Mouse (Mus musculus) stomach, embryonic 16.5 days (tissue): ENCODE data around the gene Slco2a1. TPM values are rescaled to one million over a fixed set of nuclear protein-coding genes. Genes with fewer than 3 reads are reported as not detected.
A peak's percentile ranks its signal among the peaks of the same experiment; 100 is the strongest.

Source experiments
- ATAC-seq: fragments of 200-750 bp; cut with Nextera tagmentation; 2 replicates; pipeline ENCODE4 v1.8.0; 2017; ENCODE audit warnings: moderate number of reproducible peaks, moderate TSS enrichment; ENCODE audit not compliant: insufficient read depth, low FRiP score
- H3K27ac ChIP-seq: fragments of 300-500 bp; sonication (generic); 2 replicates; pipeline ENCODE4 v1.5.1; 2014; ENCODE audit warnings: low read length
- H3K27me3 ChIP-seq: fragments of 300-500 bp; sonication (generic); 2 replicates; pipeline ENCODE4 v1.6.1; 2014; ENCODE audit warnings: low read length, control low read depth, mixed read lengths; ENCODE audit not compliant: control insufficient read depth, insufficient read depth
- H3K36me3 ChIP-seq: fragments of 300-500 bp; sonication (generic); 2 replicates; pipeline ENCODE4 v1.6.1; 2014; ENCODE audit warnings: low read length; ENCODE audit not compliant: control insufficient read depth, insufficient read depth
- H3K4me1 ChIP-seq: fragments of 300-500 bp; sonication (generic); 2 replicates; pipeline ENCODE4 v1.6.1; 2014; ENCODE audit warnings: low read length, control low read depth, mixed read lengths; ENCODE audit not compliant: control insufficient read depth, insufficient read depth
- H3K4me2 ChIP-seq: fragments of 300-500 bp; sonication (generic); 2 replicates; pipeline ENCODE4 v1.6.1; 2014; ENCODE audit warnings: low read depth, low read length, mixed read lengths
- H3K4me3 ChIP-seq: fragments of 300-500 bp; sonication (generic); replicated peaks from 2 replicates; pipeline ENCODE4 v1.5.1; 2014; ENCODE audit warnings: mild to moderate bottlenecking, low read length
- H3K9ac ChIP-seq: fragments of 300-500 bp; sonication (generic); 2 replicates; pipeline ENCODE4 v1.6.1; 2014; ENCODE audit warnings: low read length
- H3K9me3 ChIP-seq: fragments of 300-500 bp; sonication (generic); replicated peaks from 2 replicates; pipeline ENCODE4 v1.6.1; 2016; ENCODE audit warnings: low read length, control low read depth; ENCODE audit not compliant: control insufficient read depth
- WGBS: fragments of 180-500 bp; shearing (Covaris S2); extraction: QIAGEN DNeasy Blood & Tissue Kit; methylation state at CpG from one replicate; pipeline ENCODE4 v1.1.7; 2014; 5-methylcytosine and 5-hydroxymethylcytosine counted together
- polyA plus RNA-seq: library from polyadenylated mRNA; unstranded; fragments of >200 nt; fragmentation: Nextera tagmentation; extraction: Ambion mirVana; gene quantifications from 2 replicates; pipeline ENCODE4 v1.2.1, GENCODE M21; 2015

Slco2a1 gene
- polyA plus RNA-seq, 1 experiment from 2014 or later = 11.8 TPM

DNA sequence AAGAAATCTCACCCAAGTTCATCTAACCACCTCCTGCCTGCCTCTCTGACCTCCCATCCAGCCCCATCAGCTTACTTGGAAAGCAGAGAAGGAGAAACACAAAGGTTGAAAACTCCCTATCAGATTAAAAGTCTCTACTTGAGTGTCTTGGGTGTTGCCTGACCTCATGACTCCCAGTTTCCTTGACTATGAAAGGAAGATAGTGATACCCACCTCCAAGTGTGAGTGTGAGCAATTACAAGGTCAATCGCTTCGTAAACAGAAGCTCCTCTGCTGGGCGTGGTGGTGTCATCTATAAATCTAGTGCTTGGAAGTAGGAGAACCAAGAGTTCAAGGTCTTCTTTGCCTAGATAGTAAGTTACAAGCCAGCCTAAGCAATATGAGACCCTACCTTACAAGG lies 91.7 kb downstream of the Slco2a1 start:
- Histone ChIP-seq H3K4me1 (no peaks in the 10 kb centered on the region), H3K9me3 (no peaks in the 10 kb centered on the region), H3K4me3 (no peak overlapping the region), H3K4me2 (no peak overlapping the region), H3K36me3 (no peaks in the 10 kb centered on the region), H3K27ac (no peak overlapping the region), H3K27me3 (no peaks in the 10 kb centered on the region), H3K9ac (no peak overlapping the region)
- ATAC-seq = no peak
- 79% methylated on average over 3 of the region's 3 CpGs for WGBS

- ATAC-seq = no peak
- Histone ChIP-seq H3K9me3 (no peaks in the 10 kb centered on the region), H3K36me3 (no peaks in the 10 kb centered on the region), H3K4me2 (no peak overlapping the region), H3K9ac (no peak overlapping the region), H3K4me3 (no peak overlapping the region), H3K27ac (no peak overlapping the region), H3K27me3 (no peaks in the 10 kb centered on the region), H3K4me1 (no peaks in the 10 kb centered on the region)
- 69% methylated on average over 8 of the region's 8 CpGs for WGBS
These were observed 93.9 kb downstream of the Slco2a1 start for GRCm38 (mm10) chr9:103082246-103082975.

GRCm38 (mm10) chr9:103083405-103083804 lies 94.9 kb downstream of the Slco2a1 start:
- no peak overlapping the region for H3K4me3 ChIP-seq
- no peak overlapping the region for H3K9ac ChIP-seq
- ATAC-seq = no peak
- H3K9me3 ChIP-seq = no peaks in the 10 kb centered on the region
- H3K4me2 ChIP-seq = no peak overlapping the region
- whole genome bisulfite sequencing = 75% methylated on average over 3 of the region's 3 CpGs
- H3K27me3 ChIP-seq = no peaks in the 10 kb centered on the region
- H3K27ac ChIP-seq = no peak overlapping the region
- no peaks in the 10 kb centered on the region for H3K36me3 ChIP-seq
- H3K4me1 ChIP-seq = no peaks in the 10 kb centered on the region

DNA sequence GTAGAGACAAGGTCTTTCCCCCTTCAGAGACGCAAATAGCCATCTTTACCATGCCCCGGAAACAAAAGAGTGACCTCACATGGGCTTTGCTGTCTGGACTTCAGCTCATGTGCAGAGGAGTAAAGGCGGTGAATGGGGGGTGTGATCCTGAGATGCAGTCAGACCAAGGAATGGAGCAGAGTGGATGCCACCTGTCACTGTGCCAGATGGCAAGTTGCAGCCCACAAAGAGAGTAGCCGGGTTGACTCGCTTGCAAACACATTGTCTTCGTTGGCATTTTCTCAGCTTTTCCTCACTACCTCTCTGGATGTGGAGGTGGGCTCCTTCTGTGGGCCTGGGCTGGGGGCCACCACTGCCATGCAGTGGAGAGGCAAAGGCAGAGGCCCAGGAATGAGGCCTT lies 98.2 kb downstream of the Slco2a1 start:
- no peaks in the 10 kb centered on the region for H3K36me3 ChIP-seq
- WGBS = 85% methylated on average over 6 of the region's 6 CpGs

DNA sequence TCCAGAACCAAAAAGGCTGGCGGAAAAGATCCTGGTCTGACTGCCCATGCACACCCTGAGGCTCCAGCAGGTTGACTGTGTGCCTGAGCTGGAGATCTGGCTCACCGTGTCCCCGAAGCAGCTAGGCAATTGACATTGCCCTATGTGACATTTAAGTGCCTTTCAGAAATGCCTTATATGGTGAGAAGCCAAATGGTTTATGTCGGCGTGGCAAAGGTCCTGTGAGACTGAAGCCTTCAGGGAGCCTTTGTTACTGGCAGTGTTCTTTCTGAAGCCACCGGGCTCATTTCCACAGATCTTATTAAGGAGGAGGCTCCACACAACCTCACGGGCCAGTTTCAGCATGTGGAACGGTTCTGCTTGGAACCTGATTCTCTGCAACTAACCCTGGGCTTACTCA lies 98.8 kb downstream of the Slco2a1 start:
- WGBS = 52% methylated on average over 8 of the region's 8 CpGs
- no peak overlapping the region for H3K9ac ChIP-seq
- ATAC-seq = no peak
- no peak overlapping the region for H3K4me2 ChIP-seq
- peaks cover 19% of the 10 kb centered on the region for H3K4me1 ChIP-seq
- H3K9me3 ChIP-seq = no peaks in the 10 kb centered on the region
- no peak overlapping the region for H3K27ac ChIP-seq
- no peaks in the 10 kb centered on the region for H3K27me3 ChIP-seq
- no peak overlapping the region for H3K4me3 ChIP-seq
- no peaks in the 10 kb centered on the region for H3K36me3 ChIP-seq

More for the DNA sequence above, 98.2 kb downstream of the Slco2a1 start:
- Histone ChIP-seq H3K9me3 (no peaks in the 10 kb centered on the region), H3K4me3 (no peak overlapping the region), H3K4me1 (peaks cover 14% of the 10 kb centered on the region), H3K9ac (no peak overlapping the region), H3K27me3 (no peaks in the 10 kb centered on the region), H3K27ac (no peak overlapping the region), H3K4me2 (no peak overlapping the region)
- ATAC-seq = no peak

DNA sequence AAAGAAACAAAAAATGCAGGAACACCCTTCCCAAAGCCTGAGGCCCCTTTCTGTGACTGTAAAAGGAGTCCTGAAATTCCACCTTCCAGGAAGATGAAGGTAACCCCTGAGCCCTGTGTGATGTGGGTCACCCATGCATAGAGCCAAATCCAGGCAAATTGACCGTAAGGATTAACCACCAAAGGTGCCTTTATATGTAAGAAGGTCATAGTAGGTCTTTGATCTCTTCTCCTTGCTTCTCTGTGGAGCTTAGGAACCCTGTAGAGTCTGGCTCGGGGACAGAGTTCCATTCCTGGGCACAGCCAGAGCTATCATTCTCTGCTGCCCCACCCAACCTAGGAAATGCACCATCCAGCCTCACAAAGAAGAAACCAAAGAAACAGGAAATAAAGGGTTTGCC lies 100.1 kb downstream of the Slco2a1 start:
- Histone ChIP-seq H3K9ac (no peak overlapping the region), H3K27me3 (no peaks in the 10 kb centered on the region), H3K9me3 (no peaks in the 10 kb centered on the region), H3K4me1 (peaks cover 23% of the 10 kb centered on the region), H3K4me2 (no peak overlapping the region), H3K4me3 (no peak overlapping the region), H3K36me3 (no peaks in the 10 kb centered on the region), H3K27ac (no peak overlapping the region)
- no peak for ATAC-seq
- WGBS = 73% methylated on average over 2 of the region's 2 CpGs

DNA sequence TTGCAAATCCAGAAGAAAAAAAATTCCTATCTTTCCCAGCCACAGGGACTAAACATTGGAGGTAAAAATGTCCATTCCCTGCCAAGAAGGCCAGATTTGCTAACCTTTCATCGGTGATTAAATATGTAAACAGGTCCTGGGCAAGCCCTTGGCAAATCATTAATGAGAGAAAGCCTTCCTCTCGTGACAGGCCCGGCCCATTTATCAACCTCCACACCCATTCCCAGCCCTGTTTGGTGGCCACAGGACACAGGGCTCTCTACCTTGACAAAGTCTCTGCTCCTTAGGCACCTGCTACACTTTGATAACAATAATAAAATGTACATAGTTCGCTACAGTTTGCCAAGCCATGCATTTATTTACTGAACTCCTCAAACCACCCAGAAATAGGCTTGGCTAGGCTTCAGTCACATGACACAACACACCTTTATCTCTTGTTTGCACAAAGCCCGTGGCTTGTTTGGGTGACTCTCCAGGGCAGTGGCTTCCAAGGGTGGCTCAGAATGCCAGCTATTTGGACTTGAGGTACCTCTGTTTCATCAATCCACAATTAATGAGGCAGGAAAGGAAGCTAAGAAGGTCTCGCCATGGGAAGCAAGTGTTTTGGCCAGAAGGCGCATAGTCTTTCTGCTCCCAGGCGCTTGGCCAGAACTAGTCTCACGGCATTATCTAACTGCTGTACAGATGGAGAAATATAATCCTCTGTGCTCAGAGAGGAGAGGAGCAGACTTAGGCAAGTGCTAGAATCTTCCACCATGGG lies 101.8 kb downstream of the Slco2a1 start:
- H3K36me3 ChIP-seq = no peaks in the 10 kb centered on the region
- H3K4me2 ChIP-seq = 0 out of 2 replicates have a peak overlapping the region, but pooled peaks have one; percentile 4
- WGBS = 33% methylated on average over 9 of the region's 9 CpGs
- no peak overlapping the region for H3K9ac ChIP-seq
- peak overlapping the region; percentile 76 for H3K27ac ChIP-seq
- H3K9me3 ChIP-seq = no peaks in the 10 kb centered on the region
- H3K4me1 ChIP-seq = peaks cover 23% of the 10 kb centered on the region
- H3K4me3 ChIP-seq = no peak overlapping the region
- ATAC-seq = peak; percentile 93
- no peaks in the 10 kb centered on the region for H3K27me3 ChIP-seq

DNA sequence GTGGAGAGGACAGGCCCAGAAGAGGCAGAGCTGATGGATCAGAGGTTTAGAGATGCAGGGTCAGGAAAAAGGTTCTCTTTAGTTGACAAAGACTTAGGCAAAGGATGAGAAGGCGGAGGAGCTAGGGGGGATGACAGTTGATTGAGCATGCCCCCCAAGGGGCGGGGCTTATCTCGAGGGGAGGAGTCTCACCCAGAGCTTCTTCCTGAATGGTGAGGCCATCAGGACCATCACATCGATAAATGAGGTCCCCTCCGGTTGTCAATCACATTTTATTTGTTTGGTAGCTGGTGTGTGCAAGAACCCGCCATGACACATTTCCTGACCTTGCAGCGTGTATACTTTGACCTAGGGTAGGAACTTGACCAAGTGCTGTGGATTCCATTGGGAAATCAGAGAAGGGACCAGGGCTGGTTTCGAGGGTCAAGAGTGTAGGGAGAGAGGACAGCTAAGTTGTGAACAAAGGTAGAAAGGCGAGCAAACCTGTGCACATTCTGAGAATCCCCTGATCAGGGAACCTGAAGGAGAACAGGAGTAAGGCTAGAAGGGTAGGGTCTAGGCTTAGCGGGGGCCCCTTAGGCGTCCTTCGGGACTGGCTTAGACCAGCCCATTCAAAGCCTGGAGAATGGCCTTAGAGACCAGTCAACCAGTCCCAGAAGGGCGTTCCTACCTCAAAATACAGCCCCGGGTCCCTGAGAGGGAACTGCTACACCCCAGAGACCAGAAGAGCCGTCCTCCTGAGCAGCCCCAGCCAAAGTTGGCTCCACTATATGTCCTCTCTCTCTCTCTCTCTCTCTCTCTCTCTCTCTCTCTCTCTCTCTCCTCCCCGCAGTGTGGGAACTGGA lies 102.7 kb downstream of the Slco2a1 start:
- no peak overlapping the region for H3K9ac ChIP-seq
- WGBS = 76% methylated on average over 16 of the region's 16 CpGs
- H3K36me3 ChIP-seq = no peaks in the 10 kb centered on the region
- H3K4me1 ChIP-seq = peaks cover 23% of the 10 kb centered on the region
- no peak overlapping the region for H3K4me2 ChIP-seq
- no peaks in the 10 kb centered on the region for H3K27me3 ChIP-seq
- no peaks in the 10 kb centered on the region for H3K9me3 ChIP-seq
- peak overlapping the region; percentile 76 for H3K27ac ChIP-seq
- H3K4me3 ChIP-seq = no peak overlapping the region
- no peak for ATAC-seq
